Mouse (Mus musculus) mesoderm, embryonic 11.5 days (tissue): ENCODE results near the gene Ttc17.

Experiments
- DNase-seq: peaks from one replicate; pipeline ENCODE4 v3.0.0-alpha.2; 2012; ENCODE audit warnings: low read depth, low spot score

Ttc17 gene

DNA sequence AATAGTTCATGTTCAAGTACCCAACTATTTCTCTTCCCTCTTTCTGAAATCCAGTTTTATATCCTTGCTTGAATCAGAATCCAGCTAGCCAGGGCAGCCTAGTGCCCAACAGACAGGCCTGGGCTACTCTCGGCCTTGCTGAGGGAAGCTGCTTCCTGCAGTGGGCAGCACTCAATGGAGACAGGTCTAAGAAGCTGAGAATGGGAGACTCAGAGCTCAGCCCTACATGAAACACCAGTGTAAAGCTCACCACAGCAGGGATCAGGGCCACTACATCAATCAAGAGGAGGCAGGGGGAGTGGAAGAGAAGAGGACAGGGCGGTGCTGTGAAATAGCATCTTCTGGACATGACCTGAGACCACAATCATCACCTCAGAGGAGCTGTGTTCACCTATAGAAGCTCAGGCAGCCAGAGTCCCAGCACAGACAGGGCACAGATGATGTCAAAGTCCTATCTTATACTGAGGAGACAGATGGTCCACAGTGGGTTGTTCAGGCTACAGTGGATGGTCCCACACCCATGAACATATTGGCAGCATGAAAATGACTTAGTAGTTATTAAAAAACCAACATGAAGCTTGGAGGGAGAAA, 25.3 kb downstream of the Ttc17 start:
- DNase-seq = no peak

DNA sequence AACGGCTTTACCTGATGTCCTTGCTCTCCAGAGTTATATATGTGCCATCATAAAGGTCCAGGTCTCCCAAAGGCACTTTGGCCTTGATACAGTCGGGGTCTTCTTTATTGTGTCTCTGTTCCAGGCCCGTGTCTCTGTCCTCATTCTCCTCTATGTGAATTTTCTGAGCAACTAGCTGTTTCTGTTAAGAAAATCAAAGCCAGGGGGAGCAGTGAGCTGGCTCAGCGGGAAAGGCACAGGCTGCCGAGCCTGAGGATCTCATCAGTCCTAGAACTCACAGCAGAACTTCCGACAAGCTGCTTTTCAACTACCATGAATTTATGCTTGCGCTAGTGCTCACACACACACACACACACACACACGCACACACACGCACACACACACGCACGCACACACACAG, 27.8 kb downstream of the Ttc17 start:
- DNase-seq = no peak

DNA sequence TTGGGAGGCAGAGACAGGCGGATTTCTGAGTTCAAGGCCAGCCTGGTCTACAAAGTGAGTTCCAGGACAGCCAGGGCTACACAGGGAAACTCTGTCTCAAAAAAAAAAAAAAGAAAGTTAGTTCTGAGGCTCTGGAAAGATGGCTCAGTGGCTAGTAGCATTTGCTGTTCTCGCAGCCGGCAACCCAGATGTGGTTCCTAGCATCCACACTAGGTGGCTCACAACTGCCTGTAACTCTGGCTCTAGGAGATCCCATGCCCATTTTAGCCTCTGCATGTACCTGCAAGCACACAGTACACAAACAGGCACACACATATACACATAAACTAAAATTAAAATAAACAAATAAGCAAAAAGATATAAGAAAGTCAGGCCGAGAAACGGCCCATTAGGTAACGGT, 35.4 kb downstream of the Ttc17 start:
- peak; percentile 13 for DNase-seq

DNA sequence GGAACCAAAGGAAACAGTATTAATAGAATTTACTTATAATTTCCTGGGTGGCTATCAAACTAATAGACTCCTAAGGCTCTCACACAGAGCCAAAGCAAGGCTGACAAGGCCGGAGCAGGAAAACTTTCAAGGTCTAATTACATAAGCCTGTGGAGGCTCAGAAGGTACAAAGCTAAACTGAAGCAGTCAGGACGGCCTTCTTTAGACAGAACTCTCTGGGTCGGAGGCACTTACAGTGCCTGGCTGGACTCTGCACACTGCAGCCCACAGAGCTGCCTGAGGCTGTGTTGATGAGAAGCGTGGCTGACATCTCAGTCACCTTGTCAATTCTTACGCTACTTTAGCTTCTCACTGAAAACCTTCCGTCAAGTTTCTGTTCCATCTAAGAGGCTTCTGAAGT, 42.7 kb downstream of the Ttc17 start:
- DNase-seq = no peak

DNA sequence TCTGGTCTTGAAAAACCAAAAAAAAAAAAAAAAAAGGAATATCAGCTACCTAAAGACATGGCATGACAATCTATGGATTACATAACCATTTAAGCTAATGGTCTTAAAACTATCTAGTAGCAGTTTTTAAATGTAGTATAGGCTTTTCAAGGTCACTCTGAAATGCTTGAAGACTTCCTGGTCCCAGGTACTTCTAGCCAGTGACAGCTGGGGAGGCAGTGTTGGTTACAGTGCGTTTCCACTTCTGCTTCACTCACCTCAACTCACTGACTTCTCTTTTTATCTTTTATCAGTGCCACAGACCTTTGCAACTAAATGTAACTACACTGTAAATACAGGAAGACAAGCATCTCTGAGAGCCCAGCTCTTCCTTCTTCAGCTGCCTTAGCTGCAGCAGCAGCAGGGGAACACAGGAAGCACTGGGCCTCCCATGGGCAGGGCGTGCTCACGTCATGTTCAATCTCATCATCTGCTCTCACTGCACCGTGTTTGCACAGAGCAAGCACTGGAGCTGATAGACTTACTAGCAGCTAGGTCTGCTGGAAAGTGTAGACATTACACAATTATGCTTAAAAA, 46.0 kb downstream of the Ttc17 start:
- no peak for DNase-seq

DNA sequence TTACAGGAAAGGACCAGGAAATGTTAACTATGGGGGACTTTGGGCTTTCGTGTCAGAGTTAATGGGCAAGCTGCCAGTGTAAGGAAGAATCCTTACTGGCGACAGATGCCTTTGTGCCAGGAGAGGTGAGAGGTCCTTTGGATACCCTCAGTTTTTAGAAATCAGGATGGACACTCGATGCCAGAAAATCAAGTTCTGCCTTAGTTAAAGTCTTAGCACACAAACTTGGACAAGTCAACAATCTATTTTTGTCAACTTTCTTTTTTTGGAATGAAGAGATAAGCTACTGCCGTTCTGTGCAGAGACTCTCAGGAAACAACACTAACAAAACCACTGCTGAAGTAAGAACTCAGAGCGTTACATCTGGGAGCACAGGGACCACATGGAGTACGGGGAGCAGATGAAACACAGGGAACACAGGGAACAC, 58.3 kb downstream of the Ttc17 start:
- DNase-seq = no peak

DNA sequence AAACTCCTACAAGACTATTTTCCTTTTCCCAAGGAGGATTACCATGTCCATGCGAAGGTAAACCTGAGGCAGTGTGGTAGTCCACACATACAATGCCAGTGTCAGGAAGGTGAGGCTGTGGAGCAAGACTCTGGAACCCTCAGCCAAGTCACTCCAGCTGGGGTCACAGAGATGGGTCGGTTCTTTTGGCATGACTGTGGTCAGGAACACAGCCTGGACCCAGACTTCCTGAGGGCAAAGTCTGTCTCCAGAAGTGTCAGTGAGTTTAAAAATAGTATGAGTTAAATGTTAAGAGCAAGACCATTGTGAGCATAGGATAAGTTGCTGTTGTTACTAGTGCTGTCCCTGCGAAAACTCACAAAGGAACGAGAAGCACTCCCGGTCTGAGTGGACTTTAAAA, 59.7 kb downstream of the Ttc17 start:
- DNase-seq = no peak

DNA sequence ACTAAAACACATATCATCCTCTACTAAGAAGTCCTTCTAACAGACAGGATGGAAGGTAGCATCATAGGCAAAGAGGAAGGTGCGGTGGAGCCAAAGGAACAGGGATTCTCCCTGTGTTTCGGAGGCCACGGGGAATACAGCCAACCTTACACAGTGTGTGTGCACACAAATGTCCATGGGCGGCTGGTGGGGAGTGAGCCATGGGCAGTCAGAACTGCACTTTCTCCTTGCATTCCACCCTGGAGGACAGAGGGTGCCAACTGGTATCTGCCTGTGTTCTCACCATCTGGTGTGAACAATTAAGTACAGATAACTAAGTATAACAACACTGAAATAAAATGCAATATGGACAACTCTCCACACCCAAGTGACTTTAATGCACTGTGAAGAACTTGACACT, 61.9 kb downstream of the Ttc17 start:
- no peak for DNase-seq

DNA sequence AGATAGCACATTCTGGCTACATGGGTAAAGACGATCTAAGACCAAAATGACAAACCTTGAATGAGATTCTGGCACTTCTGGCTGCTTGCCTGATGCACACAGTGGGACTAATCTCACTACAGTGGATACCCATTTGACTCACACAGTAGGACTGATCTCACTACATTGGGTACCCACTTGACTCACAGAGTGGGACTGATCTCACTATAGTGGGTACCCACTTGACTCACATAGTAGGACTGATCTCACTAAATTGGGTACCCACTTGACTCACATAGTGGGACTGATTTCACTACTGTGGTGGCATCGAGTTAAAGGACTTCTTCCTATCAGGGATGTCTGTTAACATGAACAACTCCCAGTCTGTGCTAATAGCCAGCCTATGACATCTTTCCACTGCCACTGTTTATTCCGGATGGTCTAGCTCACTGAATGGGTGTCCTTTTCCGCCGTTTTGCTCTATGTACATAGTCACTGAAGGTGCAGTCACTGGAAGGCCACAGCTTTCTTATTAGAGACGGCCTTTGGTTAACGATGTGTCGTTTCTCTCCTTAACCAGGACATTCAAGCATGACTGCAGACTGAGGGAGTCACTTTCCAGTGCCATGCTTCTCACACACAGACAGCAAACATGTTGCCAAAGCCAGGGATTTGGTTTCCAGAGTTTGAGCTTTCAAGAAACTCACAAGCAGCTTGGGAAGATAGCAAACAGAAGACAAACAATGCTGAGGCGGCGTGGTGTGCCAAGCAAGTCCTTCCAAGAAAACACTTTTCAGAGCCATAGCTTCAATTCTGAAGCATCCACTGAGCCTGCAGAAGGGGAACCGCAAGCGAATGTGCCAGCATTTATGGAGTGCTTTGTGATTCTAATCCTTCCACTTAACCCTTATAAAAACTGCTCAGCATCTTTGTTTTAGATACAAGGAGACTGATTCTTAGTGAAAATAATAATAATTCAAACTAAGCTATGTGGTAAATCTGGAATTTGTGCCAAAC, 62.9 kb downstream of the Ttc17 start:
- DNase-seq = no peak

DNA sequence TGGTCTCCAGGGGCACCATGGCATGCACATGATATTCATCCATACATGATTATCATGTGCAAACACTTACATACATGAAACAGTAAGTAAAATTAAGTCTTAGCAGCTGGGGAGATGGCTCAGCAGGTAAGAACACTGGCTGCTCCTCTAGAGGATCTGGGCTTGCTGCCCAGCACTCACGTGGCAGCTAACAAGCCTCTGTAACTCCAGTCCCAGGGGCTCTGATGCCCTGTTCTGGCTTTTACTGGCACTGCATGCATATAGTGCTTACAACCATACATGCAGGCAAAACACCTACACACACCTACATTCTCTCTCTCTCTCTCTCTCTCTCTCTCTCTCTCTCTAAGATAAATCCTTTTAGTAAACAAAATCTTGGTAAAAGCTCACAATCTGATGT, 65.7 kb downstream of the Ttc17 start:
- no peak for DNase-seq

DNA sequence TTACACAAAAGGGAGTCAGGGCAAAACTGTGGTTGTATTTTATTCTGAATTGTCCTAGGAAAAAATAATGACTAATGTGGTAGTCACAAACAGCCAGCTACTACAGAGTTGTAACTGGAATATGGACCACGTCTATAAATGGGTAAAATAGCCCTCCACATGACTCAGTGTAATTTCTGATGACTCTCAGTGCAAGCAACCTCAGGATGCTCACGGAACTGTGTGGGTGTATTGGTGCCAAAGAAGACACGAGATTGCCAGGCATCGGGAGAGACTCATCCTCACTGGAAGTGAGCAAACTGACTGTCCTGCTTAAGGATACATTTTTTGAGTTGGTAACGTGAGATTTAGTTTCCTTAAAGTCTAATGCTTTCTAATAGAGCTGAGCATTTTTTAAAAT, 67.0 kb downstream of the Ttc17 start:
- no peak for DNase-seq

DNA sequence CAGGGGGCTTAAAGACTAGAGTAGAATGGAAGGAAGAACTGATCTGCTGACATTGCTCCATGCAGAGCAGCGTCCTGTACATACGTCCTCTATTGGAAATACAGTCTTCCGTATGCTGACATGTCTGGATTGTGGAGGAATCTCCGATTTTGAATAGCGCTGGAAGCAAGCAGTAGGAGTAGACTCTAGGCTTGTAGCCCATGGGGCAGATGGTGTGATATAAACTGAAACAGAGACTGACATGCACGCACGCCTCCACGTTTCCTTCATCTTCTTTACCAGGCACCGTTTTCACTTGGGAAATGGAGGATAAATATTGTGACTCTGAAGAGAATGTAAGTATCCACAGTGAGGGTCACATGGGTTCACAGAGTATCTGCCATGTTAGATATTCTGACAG, 70.2 kb downstream of the Ttc17 start:
- no peak for DNase-seq

DNA sequence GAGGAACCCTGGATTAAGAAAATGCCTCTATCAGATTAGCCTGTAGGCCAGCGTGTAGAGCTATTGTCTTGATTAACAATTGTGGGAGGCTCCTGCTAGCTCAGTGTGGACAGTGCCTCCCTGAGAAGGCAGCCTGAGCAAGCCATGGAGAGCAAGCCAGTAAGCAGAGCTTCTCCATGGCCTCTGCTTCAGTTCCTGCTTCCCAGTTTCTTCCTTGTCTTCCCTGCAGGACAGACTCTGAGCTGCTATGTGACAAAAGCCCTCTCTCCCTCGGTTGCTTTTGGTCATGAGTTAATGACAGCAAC, 71.8 kb downstream of the Ttc17 start:
- no peak for DNase-seq

DNA sequence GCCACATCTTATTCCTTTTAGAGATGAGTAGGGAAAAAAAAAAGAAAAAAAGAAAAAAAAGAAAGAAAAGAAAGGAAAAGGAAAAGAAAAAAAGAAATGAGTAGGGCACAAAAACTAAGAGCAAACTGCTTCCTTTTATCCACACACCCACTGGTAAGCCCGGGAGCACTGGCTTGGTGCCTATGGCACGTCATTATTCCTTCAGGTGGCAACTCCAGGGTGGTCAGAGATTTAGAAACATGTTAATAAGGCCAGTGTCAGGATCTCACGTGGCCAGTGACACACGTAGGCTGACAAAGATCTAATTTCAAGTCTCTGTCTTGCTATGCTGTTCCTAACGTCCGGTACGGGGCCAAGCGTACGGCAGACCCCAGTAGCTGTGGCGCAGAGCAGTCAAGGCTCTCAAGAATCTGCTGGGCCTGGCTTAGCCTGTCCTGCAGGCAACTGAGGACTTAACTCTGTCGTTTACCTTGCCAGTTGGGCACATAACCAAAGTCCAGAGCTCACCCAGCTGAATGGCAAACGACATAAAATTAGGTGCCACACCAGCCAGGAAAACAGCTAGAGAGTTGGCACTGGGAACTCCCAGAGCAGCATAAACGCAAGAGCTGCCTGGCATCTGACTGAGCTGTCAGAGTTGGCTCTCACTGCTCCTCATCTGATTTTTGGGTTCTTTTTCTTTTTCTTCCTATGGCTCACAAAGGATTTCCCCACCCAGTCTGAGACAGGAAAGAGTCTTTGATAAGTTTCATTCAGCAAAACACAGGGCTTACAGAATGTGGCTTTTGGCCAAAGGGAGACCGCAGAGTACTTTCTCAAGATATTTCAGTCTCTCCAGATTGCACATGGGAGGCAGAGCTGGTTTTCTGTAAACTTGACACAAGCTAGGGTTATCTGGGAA, 72.4 kb downstream of the Ttc17 start:
- DNase-seq = no peak

DNA sequence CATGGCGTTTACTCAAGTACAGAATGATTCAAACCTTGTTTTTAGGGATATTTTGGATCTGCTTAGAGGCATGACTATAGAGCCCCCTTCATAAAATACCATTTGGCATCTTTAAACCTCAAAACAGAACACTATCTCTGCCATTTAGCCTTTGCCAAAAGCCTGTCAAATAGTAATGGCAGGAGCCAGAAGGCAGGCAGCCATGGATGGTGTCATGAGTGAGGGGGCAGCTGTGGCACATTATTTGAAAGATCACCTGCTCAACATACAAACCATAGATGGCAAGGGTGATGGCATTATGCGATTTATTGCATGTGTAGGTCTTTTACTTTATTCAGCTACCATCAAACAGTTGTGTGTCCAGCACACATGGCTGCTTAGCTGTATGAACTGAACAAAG, 73.4 kb downstream of the Ttc17 start:
- no peak for DNase-seq

DNA sequence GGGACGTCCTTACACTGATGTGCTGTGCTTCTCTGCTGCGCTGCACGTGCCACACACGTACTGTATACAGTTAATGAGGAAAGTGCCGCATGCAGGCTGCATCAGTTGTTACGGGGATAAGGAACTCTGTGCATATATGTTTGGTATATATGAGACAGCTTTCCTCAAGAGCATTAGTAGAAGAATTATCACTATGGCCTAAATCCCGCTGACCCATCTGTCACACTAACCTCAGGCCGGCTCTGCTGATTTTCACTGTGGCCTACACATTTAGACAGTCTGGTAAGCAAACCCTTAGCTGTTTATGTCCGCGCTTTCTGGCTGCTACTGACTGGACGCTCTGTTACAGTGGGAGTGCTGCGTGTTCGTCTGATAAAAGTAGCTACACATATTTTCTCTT, 77.2 kb downstream of the Ttc17 start:
- DNase-seq = no peak

DNA sequence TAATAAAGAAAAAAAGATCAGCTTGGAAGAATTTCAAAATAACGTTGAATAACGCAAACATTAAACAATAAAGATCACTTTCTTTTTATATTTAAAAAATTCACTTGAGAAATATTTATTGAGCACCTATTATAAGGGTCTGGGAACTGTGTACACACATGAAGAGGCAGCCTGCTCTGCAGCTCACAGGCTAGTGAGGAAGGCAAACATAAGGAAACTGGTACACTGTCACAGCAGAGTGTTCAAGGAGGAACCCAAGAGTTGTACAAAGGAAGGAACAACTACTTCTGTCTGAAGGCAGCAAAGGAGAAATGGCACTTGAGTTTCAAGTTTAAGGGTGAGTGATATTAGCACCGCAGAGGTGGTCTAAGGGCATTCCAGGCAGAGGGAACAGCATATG, 78.7 kb downstream of the Ttc17 start:
- DNase-seq = no peak

DNA sequence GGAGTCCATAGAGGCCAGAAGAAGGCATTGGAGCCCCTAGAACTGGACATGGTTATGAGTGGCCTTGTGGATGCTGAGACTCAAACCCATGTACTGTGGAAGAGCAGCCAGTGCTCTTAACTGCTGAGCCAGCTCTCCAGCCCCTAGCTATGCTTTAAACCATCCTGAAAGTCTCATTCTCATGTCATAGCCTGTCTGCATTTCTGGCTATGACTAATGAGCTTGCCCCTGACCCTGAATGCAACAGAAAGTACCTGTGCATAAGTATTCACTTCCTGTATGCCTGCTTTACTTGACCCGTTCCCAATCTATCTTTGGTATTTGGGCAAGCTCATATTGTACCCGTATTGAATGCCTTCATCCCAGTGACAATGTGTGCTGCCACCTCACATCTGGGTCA, 86.7 kb downstream of the Ttc17 start:
- no peak for DNase-seq

DNA sequence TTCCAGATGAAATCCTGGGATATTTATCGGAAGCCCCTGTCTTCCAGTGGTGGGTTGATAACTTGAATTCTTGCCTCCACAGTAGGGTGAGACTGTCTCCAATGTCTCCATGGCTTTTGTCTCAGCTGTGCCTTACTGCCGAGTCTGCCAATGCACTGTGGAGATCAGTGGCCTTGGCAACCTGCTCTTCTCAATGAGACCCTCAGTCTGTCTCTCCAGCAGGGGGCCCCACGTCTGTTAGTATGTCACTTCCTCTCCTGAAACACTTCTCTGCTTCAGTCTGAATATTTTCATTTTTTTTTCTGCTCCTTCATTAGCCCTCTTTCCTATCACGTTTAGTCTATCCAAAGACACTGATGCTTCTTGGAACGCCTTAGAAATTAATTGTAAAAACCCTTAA, 90.0 kb downstream of the Ttc17 start:
- DNase-seq = no peak

DNA sequence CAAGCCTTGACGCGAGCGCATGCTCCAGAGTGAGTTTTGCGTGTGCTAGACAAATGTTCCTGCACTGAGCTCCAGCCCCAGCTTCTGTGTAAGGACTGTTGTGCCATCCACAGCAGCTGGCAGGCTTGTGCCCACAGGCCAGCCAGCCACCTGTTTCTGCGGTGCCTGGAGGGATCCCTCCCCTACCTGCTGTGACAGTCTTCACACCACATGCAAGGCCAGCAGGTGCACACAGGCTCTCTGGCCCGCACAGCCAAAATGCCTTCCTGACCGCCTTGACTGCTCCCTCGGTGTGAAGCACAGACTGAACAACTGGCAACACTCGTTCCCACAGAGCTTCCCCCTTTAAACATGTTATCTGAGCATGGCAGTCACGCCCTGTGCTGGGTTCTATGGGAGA, 102.5 kb downstream of the Ttc17 start:
- no peak for DNase-seq

DNA sequence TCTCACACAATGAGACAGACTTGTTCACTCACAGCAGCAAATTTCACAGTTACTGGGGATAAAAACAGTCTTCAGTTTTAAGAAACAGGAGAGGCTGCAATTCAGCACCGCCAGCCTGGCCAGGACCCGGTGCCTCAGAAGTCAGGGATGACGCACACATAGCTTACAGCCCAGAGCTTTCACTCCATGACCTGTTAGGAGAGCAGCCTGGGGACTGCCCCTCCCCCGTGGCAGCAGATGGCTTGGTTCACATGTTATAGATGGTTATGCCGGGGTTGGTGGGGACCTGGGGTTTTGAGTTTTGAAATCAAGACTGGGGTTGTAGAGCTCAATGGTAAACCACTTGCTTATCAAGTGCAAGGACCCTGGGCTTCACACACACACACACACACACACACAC, 104.1 kb downstream of the Ttc17 start:
- peak; percentile 11 for DNase-seq

DNA sequence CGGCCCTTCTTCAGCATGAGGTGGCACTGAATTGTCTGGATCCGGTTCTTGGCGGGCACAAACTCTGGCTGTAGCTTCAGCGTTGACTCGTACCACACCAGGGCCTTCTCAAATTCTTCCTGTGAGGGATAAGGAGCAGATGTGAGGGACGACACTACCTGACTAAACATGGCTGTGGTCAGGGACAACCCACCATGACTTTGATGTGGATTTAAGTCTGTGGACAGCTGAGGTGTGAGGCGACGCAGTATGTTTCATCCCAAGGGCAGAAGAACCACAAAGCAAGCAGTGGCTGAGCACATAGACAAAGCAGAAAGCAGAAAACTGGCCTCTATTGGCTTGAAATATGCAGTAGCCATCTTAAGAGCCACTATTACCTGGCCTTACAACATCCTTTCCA, 104.7 kb downstream of the Ttc17 start:
- DNase-seq = no peak
